Mouse (Mus musculus) stomach, postnatal 0 days (tissue): ENCODE results near the gene Spg21.

Source experiments
- CTCF ChIP-seq: IDR thresholded peaks from 2 replicates; pipeline ENCODE4 v1.5.1; 2016; ENCODE audit warnings: antibody characterized with exemption, low read depth, mild to moderate bottlenecking, moderate library complexity
- EP300 ChIP-seq: optimal IDR thresholded peaks from 2 replicates; pipeline ENCODE3; 2016; ENCODE audit warnings: antibody characterized with exemption

- TF ChIP-seq EP300 = no peak
- TF ChIP-seq CTCF = no peak
Observed at GRCm38 (mm10) chr9:65536491-65536890, 75.7 kb downstream of the Spg21 start.
